21 mouse cellular contexts compared by ENCODE assay signal in genomic region chr16:25878116-25878515, GRCm38 (mm10).
A peak's percentile ranks its signal among the peaks of the same experiment; 100 is the strongest.
DNase-seq lines count a peak whose midpoint lies in the region; ATAC-seq and TF ChIP-seq lines count a peak whose summit lies in the region.
"Had no signal": no experiment of that assay in that cellular context is flagged by ENCODE, and none has a peak within 500 bp of the region (broad histone marks: within the 10 kb centered on the region; RNA-seq: fewer than 3 reads in every experiment).

No protein-coding gene starts in this region.

- TF ChIP-seq CTCF in kidney, adult 2 months (conservative IDR thresholded peaks at IDR 0.05; ENCODE audit: insufficient read depth, insufficient read length, low read depth, low read length), result no peak
- TF ChIP-seq CTCF in liver, adult 2 months (IDR thresholded peaks at IDR 0.05; ENCODE audit: low read depth, low read length), result no peak
- TF ChIP-seq CTCF in liver, postnatal 0 days (IDR thresholded peaks at IDR 0.05; ENCODE audit: low read depth), result no peak

- no peaks in the 10 kb centered on the region for H3K9me3 ChIP-seq in kidney, embryonic 14.5 days (ENCODE audit: control insufficient read depth, low read length)
- no peaks in the 10 kb centered on the region for H3K9me3 ChIP-seq in liver, postnatal 0 days (ENCODE audit: low read length)

- H3K27me3 ChIP-seq in kidney, adult 2 months (replicated peaks; ENCODE audit: control insufficient read depth, insufficient read depth, low read length), result no peaks in the 10 kb centered on the region
- no peaks in the 10 kb centered on the region for H3K27me3 ChIP-seq in kidney, embryonic 14.5 days (ENCODE audit: control insufficient read depth, insufficient read depth, low read length)
- no peaks in the 10 kb centered on the region for H3K27me3 ChIP-seq in liver, adult 2 months (ENCODE audit: control insufficient read depth, insufficient read depth, low read length)
- H3K27me3 ChIP-seq in liver, postnatal 0 days (ENCODE audit: insufficient read depth, low read length), result no peaks in the 10 kb centered on the region
- H3K27me3 ChIP-seq: CH12.LX, Patski had no signal

- peak overlapping the region; percentile 95 for H3K27ac ChIP-seq in kidney, adult 2 months (ENCODE audit: insufficient read depth, low read depth, low read length)
- no peak overlapping the region for H3K27ac ChIP-seq in kidney, embryonic 14.5 days (ENCODE audit: low read depth, low read length)
- peak overlapping the region; percentile 40 for H3K27ac ChIP-seq in liver, adult 2 months (replicated peaks; ENCODE audit: insufficient read depth, low read depth, low read length)
- no peak overlapping the region for H3K27ac ChIP-seq in liver, postnatal 0 days (ENCODE audit: low read depth)

- no peak for ATAC-seq in kidney, embryonic 14.5 days (ENCODE audit: low FRiP score, low TSS enrichment)
- ATAC-seq in liver, postnatal 0 days, result no peak
- ATAC-seq: activated CD4-positive, CD25-positive, alpha-beta regulatory T cell, adult 4 months; CD4-positive, CD25-positive, alpha-beta regulatory T cell, adult 4 months; Patski had no signal

- no peaks in the 10 kb centered on the region for H3K79me2 ChIP-seq in liver, adult 2 months (ENCODE audit: control insufficient read depth, insufficient read depth, low read length)

- no peak for TF ChIP-seq EP300 in liver, postnatal 0 days (IDR thresholded peaks at IDR 0.05; ENCODE audit: low read depth)

- no peak overlapping the region for H3K4me2 ChIP-seq in kidney, embryonic 14.5 days (replicated peaks; ENCODE audit: low read depth, low read length)
- no peak overlapping the region for H3K4me2 ChIP-seq in liver, postnatal 0 days (ENCODE audit: low read depth, low read length)

- no peak for TF ChIP-seq POLR2A in kidney, adult 2 months (IDR thresholded peaks at IDR 0.05; ENCODE audit: low read depth, low read length)
- TF ChIP-seq POLR2A in liver, adult 2 months (IDR thresholded peaks at IDR 0.05; ENCODE audit: extremely low read depth, insufficient read depth, low read length), result no peak

- H3K36me3 ChIP-seq in kidney, adult 2 months (ENCODE audit: control insufficient read depth, insufficient read depth, low read length), result no peaks in the 10 kb centered on the region
- H3K36me3 ChIP-seq in kidney, embryonic 14.5 days (ENCODE audit: control insufficient read depth, insufficient read depth, low read length), result no peaks in the 10 kb centered on the region
- H3K36me3 ChIP-seq in liver, adult 2 months (ENCODE audit: control insufficient read depth, insufficient read depth, low read length), result no peaks in the 10 kb centered on the region
- no peaks in the 10 kb centered on the region for H3K36me3 ChIP-seq in liver, postnatal 0 days (replicated peaks; ENCODE audit: insufficient read depth, low read length)
- H3K36me3 ChIP-seq: G1E had no signal

- no peak overlapping the region for H3K9ac ChIP-seq in kidney, embryonic 14.5 days (ENCODE audit: low read depth, low read length)
- H3K9ac ChIP-seq in liver, adult 2 months (ENCODE audit: low read depth, low read length), result no peak overlapping the region
- H3K9ac ChIP-seq in liver, postnatal 0 days (replicated peaks), result no peak overlapping the region

- peaks cover 8% of the 10 kb centered on the region; the same call in 1 of the 2 replicates for H3K4me1 ChIP-seq in kidney, adult 2 months (ENCODE audit: control insufficient read depth, insufficient read depth, low read length)
- H3K4me1 ChIP-seq in kidney, embryonic 14.5 days (ENCODE audit: control insufficient read depth, insufficient read depth, low read length), result no peaks in the 10 kb centered on the region
- peaks cover 10% of the 10 kb centered on the region for H3K4me1 ChIP-seq in liver, adult 2 months (ENCODE audit: control insufficient read depth, insufficient read depth, low read length)
- H3K4me1 ChIP-seq in liver, postnatal 0 days (ENCODE audit: insufficient read depth), result no peaks in the 10 kb centered on the region

- DNase-seq in kidney, adult 2 months, result peak; percentile 66
- peak; percentile 69 for DNase-seq in kidney, adult 9 months
- DNase-seq in kidney, adult 18-20 months, result no peak
- peak; percentile 82 for DNase-seq in liver, adult 2 months (ENCODE audit: extremely low read depth, low read depth, low spot score)
- DNase-seq in liver, postnatal 0 days, result no peak
- DNase-seq: adrenal gland, adult 2 months; adrenal gland, adult 8-10 months; adrenal gland, postnatal 10 days; adrenal gland, postnatal 14 days; adrenal gland, postnatal 25 days; adrenal gland, postnatal 36 days; B cell, adult 2 months; cerebellum, adult 11 months; cerebellum, adult 11-12 months; cerebellum, adult 18-20 months had no signal

- H3K4me3 ChIP-seq in kidney, adult 2 months (ENCODE audit: insufficient read depth, low read depth, low read length), result no peak overlapping the region
- no peak overlapping the region for H3K4me3 ChIP-seq in kidney, embryonic 14.5 days (ENCODE audit: low read length)
- no peak overlapping the region for H3K4me3 ChIP-seq in liver, adult 2 months (ENCODE audit: insufficient read depth, low read depth, low read length)
- H3K4me3 ChIP-seq in liver, postnatal 0 days (ENCODE audit: low read depth, low read length), result no peak overlapping the region

Comparison
In these comparisons a context has a peak if more than half of its experiments do, and no peak if none do; other contexts are left out.
1. DNase-seq: peak in kidney, adult 2 months (single experiment), kidney, adult 9 months (single experiment) and liver, adult 2 months (single experiment); none in kidney, adult 18-20 months (single experiment) and liver, postnatal 0 days (single experiment).
2. H3K27ac ChIP-seq: peak in kidney, adult 2 months (single experiment) and liver, adult 2 months (single experiment); none in kidney, embryonic 14.5 days (single experiment) and liver, postnatal 0 days (single experiment).